Mouse (Mus musculus): ENCODE measurements around the gene Olfr266.

Gene Olfr266

DNA sequence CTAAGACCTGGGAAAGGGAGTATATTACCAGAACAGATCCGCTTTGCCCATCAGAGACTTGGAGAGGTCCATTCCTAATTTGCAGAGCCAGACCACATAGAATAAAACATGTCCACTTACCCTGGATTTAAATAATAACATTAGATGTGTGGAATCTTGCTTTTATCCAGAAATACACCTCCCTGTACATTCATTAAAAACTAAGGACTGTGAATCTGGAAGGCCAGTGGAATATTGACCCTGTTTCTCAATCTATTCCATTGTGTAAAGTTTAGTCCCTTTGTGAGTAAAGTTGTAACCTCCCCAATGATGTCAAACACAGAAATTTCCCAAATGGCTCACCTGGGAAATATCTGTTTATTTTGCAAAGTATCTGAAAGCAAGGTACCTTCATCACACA, at the start of gene Olfr266:
Gene Olfr266, minus strand, starts transcription at position 101 of the 400 bp plus-strand sequence.
- no peak for DNase-seq (ENCODE audit: low read depth, low spot score)

DNA sequence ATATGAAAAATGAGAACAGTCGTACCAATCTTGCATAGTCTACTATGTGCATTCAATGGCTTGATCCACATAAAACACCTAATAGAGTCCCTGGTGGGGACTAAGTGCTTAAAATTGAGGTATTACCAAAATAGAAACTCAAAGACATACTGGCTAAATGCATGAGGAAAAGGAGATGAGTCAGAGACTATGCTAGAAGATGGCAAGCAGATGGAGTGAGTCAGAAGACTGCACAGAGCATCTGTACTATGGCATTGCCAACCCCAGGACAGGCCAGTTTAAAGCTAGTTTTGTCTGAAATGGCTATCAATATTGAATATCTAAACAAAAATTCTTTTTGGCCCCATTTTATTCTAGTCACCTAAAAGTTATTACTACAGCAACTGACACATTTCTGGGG, 49.5 kb upstream of the Olfr266 start:
- no peak for DNase-seq (ENCODE audit: low read depth, low spot score)

DNA sequence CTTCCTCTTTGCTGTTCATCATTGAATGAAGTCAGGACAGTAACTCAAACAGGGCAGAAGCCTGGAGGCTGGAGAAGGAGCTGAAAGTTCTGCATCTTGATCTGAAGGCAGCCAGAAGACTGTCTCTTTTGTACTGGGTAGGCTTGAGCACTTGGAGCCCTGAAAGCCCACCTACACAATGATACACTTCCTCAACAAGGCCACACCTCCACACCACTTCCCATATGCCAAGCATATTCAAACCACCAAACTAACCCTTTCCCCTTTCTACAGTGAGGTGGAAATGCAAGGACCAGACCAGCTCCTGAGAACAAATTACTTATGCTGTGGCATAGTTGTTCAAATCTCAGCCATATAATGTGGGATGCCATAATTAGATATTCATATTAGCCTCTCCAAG, 46.8 kb upstream of the Olfr266 start:
- no peak for DNase-seq (ENCODE audit: low read depth, low spot score)

- DNase-seq (ENCODE audit: low read depth, low spot score), result no peak
Observed at GRCm38 (mm10) chr3:106832107-106832506, 6.0 kb upstream of the Olfr266 start.

GRCm38 (mm10) chr3:106817676-106818075, 8.4 kb downstream of the Olfr266 start:
- no peak for DNase-seq (ENCODE audit: low read depth, low spot score)

DNA sequence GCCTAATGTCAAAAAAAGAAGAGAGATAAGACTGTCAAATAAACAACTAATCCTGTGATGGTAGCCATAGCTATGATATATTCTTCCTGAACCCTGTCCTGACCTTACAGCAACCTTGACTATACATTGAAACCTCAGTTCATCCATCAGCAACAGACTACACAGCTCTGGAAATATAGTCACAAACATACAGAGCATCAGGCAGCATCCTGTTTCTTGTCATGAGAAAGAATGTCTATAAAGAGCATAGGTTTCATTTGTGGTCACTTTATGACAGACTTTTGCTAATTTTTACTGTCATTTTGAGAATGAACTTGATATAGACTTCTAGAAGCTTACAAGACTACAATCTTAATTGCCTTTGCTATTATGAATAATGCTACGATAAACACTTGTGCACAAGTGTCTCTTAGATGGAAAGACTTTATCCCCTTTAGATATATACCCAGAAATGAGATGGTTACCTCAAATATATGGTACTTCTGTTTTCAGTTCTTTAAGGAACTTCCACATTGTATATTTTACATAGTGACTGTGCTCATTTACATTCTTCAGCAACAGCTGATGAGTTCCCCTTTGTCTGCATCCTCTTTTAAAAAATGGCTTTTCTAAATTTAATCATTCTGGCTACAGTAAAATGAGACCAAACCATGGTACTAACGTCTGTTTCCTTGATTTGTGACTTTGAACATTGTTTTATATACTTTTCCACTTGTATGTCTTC, 17.0 kb downstream of the Olfr266 start:
- DNase-seq (ENCODE audit: low read depth, low spot score), result no peak

GRCm38 (mm10) chr3:106798079-106798478, 28.0 kb downstream of the Olfr266 start:
- DNase-seq (ENCODE audit: low read depth, low spot score), result no peak

DNA sequence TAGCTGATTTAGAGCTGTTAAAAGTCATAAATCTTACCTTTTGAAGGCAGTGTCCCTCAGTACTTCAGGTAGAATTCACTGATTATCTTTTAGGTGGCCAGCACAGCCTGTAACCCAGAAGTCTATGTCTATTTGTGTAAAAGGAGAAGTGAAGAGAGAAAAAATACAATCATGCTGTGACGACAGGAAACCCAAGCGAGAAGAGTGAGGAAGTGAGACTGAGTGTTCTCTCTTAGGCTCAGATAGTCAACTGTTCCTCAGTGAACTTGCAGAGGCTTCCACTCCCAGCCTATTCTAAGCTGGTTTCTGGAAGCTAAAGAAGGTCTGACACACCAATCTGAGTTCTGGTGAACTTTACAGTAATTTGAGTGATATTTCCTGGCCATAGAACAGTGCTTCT, 36.2 kb downstream of the Olfr266 start, which contains the start of gene Cd53:
Gene Cd53, minus strand, starts transcription at position 220 of the 400 bp plus-strand sequence.
- DNase-seq (ENCODE audit: low read depth, low spot score), result no peak

GRCm38 (mm10) chr3:106788440-106788887, 37.6 kb downstream of the Olfr266 start:
- DNase-seq (ENCODE audit: low read depth, low spot score), result no peak

DNA sequence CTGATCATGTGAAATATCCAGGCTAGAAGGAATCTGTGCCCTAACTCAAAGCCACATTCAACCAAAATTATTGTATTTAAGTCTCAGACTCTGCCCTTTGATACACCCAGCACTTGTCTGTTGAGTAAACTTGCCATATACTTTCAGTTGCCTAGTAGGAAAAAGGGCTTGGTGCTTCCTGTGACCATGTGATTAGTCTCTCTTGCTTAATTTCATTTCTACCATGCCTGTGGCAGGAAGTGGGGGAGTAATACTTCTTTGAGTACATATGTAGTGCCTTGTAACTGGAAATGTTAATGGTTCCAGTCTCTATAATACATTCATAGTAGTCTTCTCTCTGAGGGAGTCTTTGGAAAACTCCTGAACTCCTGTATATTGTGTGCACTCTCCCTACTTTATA, 38.1 kb downstream of the Olfr266 start:
- no peak for DNase-seq (ENCODE audit: low read depth, low spot score)

DNA sequence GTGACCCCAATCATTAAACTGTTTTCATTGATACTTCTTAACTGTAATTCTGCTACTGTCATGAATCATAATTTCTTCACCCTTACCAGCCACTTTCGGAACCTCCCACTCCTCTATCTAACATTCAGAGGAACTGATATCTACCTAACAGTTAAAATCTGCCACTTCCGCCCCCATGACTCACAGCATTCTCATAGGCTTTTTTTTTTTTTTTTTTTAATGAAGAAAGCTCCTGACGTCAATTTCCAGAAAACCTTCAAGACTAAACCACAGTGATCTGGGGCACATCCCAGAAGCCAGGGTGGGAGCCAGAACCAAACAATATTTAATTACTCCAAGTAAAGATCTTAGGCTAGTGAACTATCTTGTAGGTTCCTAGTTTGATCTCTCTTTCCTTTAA, 41.0 kb downstream of the Olfr266 start:
- no peak for DNase-seq (ENCODE audit: low read depth, low spot score)

GRCm38 (mm10) chr3:106771834-106772233, 54.3 kb downstream of the Olfr266 start:
- no peak for DNase-seq (ENCODE audit: low read depth, low spot score)

Measured in retina, adult 2 months (tissue).